Mouse (Mus musculus) brain, embryonic 14.5 days (tissue): ENCODE results near the gene Flot2.

ENCODE experiments used
- CTCF ChIP-seq: fragments of 200-500 bp; IDR thresholded peaks from 2 replicates; pipeline ENCODE4 v1.5.1; 2012; ENCODE audit warnings: inconsistent platforms, mild to moderate bottlenecking, moderate library complexity, borderline replicate concordance; ENCODE audit not compliant: insufficient read depth, insufficient read length; ENCODE audit errors: extremely low read depth
- POLR2A ChIP-seq: fragments of 200-500 bp; IDR thresholded peaks from 2 replicates; pipeline ENCODE4 v1.6.1; 2012; ENCODE audit warnings: mild to moderate bottlenecking, inconsistent platforms, borderline replicate concordance; ENCODE audit not compliant: poor library complexity, insufficient read depth, insufficient read length, severe bottlenecking; ENCODE audit errors: extremely low read depth

GRCm38 (mm10) chr11:78033931-78034617 is 3.7 kb upstream of the Flot2 start:
- TF ChIP-seq POLR2A: no peak
- TF ChIP-seq CTCF: no peak
